Mouse (Mus musculus) kidney, adult 8-10 months (tissue): ENCODE data around the gene Elp5.
A peak's percentile ranks its signal among the peaks of the same experiment; 100 is the strongest.
"Not testable (repeated sequence)": the region's sequence is repeated elsewhere in the genome, so short reads cannot be mapped to it uniquely, and the experiment has no call there.

Experiments
- DNase-seq, 2 experiments: peaks; one replicate each; pipeline ENCODE4 v3.0.0; 2022

Gene Elp5

GRCm38 (mm10) chr11:69982225-69982624, at the start of gene Elp5:
Elp5 (minus strand) TSS chr11:69982517.
- DNase-seq, result no peak

GRCm38 (mm10) chr11:70031321-70031670, 49.0 kb upstream of the Elp5 start:
- DNase-seq, result no peak

- DNase-seq, result no peak
These were observed 48.5 kb upstream of the Elp5 start for GRCm38 (mm10) chr11:70030651-70031320.

- no peak for DNase-seq
These were observed 47.7 kb upstream of the Elp5 start for GRCm38 (mm10) chr11:70029829-70030550.

GRCm38 (mm10) chr11:70029130-70029801, 46.9 kb upstream of the Elp5 start:
- no peak for DNase-seq

GRCm38 (mm10) chr11:70028401-70029129, 46.2 kb upstream of the Elp5 start:
- no peak for DNase-seq

GRCm38 (mm10) chr11:70027397-70027796, 45.1 kb upstream of the Elp5 start:
- no peak for DNase-seq

GRCm38 (mm10) chr11:70026689-70027088, 44.4 kb upstream of the Elp5 start:
- no peak for DNase-seq

- DNase-seq, result no peak
These were observed 41.8 kb upstream of the Elp5 start for GRCm38 (mm10) chr11:70024151-70024514.

- DNase-seq, result no peak
These were observed 41.3 kb upstream of the Elp5 start for GRCm38 (mm10) chr11:70023481-70024150.

GRCm38 (mm10) chr11:70021264-70022132, 39.2 kb upstream of the Elp5 start:
- DNase-seq, result peak; percentile 97 to 98

- peak; percentile 80 to 82 for DNase-seq
These were observed 38.5 kb upstream of the Elp5 start for GRCm38 (mm10) chr11:70020731-70021263.

GRCm38 (mm10) chr11:70020022-70020631, 37.8 kb upstream of the Elp5 start:
- DNase-seq, result no peak

- no peak for DNase-seq
These were observed 37.2 kb upstream of the Elp5 start for GRCm38 (mm10) chr11:70019495-70020021.

GRCm38 (mm10) chr11:70018131-70018990, 36.0 kb upstream of the Elp5 start:
- no peak for DNase-seq

- no peak for DNase-seq
These were observed 35.0 kb upstream of the Elp5 start for GRCm38 (mm10) chr11:70017199-70017767.

- DNase-seq, result no peak
These were observed 34.4 kb upstream of the Elp5 start, which contains the start of gene Dlg4 for GRCm38 (mm10) chr11:70016669-70017068. Dlg4 (plus strand) TSS chr11:70016942.

GRCm38 (mm10) chr11:70016177-70016576, 33.9 kb upstream of the Elp5 start:
- not testable (repeated sequence) for DNase-seq

- no peak for DNase-seq
These were observed 33.4 kb upstream of the Elp5 start for GRCm38 (mm10) chr11:70015677-70016076.
